Mouse (Mus musculus): ENCODE measurements around the gene Relb.
"Not testable (repeated sequence)": the region's sequence is repeated elsewhere in the genome, so short reads cannot be mapped to it uniquely, and the experiment has no call there.

Gene Relb

DNA sequence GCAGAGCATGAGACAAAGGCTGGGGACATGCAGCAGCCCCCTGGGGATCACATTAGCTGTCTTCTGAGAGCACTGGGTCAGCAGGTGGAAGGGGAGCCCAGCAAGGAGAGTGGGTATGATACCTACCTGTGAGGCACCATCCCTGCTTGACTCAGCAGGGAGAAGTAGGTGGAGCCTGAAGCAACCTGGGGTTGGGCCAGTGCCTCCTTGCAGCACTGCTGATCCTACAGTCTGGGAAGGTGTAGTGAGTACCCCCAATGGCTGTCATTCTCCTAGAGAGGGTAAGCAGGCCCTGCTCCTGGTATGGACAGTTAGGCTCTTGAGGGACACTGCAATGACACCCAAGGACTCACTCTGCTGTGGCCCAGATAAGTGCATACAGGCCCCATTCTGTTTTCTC, 3.0 kb upstream of the Relb start:
- DNase-seq (ENCODE audit: low read depth), result no peak

DNA sequence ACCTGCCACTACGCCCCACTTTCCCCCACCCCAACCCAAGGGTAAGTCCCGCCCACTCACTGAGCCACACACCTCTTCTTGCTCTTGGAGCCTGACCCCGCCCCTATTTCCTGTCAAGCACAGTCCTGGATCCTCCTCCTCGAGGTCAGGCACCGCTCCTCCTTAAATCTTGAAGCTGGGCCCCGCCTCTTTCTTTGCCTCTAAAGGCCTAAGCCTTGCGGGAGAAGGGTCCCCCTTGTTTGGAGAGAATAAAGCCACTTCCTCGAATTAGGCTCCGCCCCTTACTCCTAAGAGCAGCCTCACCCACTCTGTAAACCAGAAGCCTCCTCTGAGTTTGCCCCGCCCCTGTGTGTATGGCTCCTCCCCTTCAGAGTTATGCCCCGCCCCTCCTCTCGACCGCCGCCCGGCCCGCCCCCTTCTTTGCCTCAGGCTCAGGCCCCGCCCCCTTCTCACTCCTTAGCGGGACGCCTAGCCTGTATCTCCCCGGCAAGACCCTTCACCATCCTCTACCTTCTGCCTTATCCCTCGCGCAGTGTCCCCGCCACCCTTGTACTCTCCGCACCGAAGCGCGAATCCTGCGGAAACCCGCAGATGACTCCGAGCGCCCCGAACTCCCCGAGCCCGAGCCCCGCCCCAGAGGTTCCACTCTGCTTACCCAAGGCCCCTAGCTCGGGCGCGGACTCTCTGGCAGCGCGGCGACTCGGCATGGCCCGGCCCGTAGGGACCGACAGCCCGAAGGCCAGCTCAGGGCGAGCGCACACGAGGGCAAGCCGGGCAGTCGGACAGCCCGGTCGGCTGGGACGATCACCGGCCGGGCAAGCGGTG, 490 bp downstream of the Relb start:
- peak; percentile 98 for DNase-seq (ENCODE audit: low read depth)

DNA sequence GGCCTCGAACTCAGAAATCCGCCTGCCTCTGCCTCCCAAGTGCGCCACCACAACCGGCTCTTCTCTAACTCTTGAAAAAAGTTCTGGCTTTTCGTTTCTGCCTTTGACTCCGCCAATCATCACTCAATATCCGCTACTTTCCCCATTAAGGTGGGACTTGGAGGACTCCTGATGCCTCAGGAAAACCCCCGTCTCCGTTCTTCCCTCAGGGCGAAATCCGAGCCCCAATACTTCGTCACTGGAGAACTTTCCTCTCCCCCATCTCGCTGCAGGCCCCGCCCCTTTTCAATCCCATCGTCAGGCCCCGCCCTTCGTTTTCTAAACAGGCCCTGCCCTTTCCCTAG, 1.1 kb downstream of the Relb start:
- no peak for DNase-seq (ENCODE audit: low read depth)

DNA sequence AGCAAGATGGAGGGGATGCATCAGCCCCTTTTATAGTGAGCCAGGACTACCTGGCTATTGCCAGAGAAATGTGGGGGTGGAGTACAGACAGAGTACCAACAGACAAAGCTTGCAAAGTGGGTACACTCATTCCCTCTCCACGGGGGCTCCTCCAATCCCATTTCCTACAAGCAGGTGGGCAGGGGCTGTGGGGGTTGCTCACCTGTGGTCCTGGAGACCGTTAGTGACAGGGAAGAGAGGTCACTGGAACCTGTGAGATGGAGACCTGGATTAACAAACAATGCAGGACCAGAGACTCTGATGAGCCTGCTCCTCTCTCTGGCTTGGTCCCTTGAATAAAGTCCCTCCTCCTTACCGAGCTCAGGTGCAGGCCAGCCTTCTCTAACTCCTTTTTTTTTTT, 1.5 kb downstream of the Relb start:
- DNase-seq (ENCODE audit: low read depth), result no peak

DNA sequence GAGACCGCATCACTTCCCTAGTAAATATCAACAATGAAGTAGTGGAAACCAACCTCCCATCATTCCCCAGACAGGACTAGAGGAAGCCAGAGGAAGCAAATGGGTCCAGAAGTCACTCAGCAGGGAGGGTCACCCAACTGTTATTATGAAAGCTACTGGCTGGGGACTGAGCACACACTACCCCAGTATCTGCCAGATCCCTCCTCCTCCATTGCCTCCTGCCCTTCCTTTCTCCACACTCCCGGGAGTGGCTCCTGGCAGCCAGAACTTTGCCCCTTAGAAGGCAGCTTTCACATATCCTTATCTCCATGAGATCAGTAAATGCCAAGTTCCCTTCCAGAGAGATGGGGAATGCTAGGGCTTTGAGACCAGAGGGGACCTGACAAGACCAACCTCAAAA, 5.8 kb downstream of the Relb start:
- DNase-seq (ENCODE audit: low read depth), result no peak

DNA sequence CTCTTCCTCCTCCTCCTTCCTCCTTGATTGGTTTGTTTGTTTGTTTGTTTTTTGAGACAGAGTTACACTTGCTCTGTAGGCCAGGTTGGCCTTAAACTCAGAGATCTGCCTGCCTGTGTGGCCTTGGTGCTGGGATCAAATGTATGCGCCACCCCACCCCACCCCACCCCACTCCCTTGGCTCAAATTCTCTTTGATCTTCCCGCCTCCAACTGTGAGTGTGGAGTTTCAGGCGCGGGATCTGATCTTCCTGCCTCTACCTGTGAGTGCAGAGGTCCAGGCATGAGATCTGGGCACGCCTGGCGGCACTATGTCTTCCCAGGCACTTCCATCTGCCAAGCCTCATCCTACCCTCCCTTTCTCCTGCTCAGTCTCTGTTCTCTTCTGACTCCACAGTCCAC, 7.0 kb downstream of the Relb start:
- no peak for DNase-seq (ENCODE audit: low read depth)

DNA sequence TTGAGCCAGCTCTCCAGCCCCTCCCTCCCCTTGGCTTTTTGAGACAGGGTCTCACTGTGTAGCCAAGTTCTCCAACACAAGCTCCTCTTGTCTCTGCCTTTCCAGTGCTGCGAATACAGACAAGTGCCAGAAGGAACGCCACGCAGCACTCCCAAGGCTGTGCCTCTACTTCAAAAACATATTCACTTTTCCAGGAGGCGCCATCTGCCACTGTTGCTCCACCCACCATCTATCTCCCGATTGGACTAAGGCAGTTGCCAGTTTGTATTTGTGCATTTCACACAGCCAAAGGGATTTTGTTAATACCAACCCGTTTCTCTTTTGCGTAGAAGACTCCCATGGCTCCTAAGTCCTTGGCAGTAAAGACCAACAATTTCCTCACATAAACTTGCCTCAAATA, 8.4 kb downstream of the Relb start:
- DNase-seq (ENCODE audit: low read depth), result no peak

DNA sequence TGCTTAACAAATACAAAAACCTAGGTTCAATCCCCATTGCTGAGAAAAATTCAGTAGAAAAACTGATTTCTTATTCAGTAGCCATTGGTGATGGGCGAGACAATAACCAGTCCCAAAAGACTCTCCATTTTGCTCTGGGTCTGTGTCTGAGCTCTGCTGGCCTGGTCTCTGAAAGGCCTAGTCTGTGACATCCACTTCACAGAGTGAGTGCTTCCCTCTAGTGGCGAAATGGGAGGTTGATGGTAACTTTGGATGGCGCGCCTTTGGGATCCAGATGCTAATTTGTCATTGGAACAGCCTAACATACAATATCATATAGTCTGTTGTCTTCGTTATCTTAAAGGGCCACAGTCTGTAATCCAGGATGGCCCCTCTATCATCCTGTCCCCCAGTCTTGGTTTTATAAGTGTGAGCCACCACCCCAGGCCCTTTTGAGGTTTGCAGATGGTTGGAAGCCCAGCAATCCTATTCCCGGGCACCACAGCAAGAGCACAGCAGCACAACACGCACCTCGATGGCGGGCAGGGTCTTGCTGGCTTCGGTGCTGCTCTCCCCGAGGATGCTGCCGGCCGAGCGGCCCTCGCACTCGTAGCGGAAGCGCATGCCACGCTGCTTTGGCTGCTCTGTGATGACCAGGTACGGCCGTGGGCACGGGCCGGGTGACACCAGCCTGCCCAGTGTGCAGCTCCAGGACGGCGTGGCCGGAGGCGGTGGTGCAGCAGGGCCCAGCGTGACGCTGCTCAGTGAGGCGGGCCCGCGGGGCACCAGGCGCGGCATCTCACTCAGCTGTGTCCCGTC, 10.0 kb downstream of the Relb start:
- DNase-seq (ENCODE audit: low read depth), result peak; percentile 86

DNA sequence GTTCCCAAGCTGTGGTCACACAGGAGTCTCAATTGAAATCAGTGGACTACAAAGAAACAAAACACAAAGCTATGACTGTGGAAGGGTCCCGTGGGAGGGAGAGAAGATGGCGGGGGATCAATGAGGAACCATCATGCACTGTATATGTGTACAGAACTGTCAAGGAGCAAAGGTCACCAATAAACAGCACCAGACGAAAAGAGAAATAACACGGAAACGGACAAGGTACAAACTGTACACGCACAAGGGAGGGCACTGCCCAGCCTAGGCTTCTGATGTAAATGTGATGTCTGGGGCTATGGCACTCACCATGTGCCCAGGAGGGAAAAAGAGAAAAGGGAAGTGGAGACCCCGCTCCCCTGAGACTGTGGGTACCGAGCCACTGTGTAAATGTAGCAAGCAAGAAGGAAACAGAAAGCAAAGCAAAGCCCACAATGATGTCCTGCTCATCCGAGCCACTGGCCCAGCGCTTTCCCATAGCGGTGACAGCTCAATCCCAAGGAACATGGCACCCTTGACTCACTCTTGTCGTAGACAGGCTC, 14.1 kb downstream of the Relb start:
- DNase-seq (ENCODE audit: low read depth), result no peak

DNA sequence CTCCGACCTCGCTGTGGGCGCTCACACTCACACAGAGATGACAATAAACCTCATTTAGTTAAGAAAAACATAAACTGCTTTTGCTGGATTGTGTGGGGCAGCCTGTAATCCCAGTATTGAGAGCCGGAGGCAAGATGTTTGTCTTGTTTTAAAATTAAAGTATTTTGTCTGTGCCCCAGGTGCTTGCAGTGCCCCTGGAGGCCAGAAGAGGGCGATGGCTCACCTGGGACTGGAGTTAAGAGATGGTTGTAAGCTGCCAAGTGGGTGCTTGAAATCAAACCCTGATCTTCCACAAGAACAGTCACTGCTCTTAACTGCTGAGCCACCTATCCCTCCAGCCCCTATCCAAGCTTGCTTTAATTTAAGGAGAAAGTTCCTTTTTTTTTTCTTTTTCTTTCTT, 18.3 kb downstream of the Relb start:
- DNase-seq (ENCODE audit: low read depth), result no peak

DNA sequence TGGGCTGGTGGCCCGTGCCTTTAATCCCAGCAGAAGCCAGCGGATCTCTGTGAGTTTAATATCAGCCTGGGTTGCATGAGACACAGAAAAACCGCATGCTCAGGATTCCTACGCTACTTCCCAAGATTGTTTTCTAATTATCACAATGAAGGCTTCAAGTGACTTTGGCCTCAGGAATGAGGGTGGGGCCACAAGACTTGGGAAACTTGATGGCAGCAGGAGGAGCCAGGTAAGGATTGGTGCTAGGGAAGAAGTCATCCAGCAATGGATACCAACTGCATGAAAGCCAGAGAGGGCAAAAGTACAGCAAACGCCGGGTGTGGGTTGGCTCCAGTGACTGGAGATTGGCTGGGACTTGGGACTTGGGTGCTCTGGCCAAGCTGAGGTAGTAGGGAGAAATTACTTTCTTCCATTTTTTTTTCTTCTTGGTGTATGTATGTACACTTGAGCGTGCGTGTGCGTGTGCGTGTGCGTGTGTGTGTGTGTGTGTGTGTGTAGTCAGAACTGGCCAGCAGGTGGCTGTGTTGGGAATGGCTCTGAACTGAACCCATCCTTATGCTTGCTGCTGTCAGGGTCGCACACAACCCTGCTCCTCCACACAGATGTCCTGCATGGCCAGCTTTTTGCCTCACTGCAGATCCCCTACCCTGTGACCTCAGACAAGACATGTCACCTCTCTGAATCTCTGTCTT, 19.5 kb downstream of the Relb start:
- DNase-seq (ENCODE audit: low read depth), result no peak

DNA sequence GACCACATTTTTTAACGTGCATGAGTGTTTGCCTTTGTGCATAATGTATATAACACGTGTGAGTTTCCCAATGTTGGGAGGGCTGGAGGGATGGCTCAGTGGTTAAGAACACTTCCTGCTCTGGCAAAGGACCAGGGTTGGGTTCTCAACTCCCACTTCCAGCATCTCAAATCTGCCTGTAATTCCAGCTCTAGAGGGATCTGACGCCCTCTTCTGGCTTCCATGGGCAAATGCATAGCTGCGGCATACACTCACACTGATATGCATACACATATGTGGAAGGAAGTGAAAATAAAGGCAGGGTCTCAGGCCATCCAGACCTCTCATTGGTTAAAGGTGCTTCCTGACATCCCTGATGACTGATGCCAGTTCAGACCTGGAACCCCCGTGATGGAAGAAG, 21.9 kb downstream of the Relb start:
- no peak for DNase-seq (ENCODE audit: low read depth)

DNA sequence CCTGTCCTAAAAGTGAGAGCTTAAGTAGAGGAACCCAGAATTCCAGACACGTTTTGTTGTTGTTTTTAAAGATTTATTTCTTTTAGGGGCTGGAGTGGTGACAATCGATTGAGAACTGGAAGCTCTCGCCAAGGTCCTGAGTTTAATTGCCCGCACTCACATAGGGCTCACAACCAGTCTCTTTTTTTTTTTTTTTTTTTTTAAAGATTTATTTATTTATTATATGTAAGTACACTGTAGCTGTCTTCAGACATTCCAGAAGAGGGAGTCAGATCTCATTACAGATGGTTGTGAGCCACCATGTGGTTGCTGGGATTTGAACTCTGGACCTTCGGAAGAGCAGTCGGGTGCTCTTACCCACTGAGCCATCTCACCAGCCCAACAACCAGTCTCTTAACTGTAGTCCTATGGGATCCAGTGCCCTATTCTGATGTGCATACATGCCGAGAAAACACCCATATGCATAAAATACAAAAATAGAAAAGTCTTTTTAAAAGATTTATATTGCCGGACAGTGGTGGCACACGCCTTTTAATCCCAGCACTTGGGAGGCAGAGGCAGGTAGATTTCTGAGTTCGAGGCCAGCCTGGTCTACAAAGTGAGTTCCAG, 24.5 kb downstream of the Relb start:
- not testable (repeated sequence) for DNase-seq (ENCODE audit: low read depth)

DNA sequence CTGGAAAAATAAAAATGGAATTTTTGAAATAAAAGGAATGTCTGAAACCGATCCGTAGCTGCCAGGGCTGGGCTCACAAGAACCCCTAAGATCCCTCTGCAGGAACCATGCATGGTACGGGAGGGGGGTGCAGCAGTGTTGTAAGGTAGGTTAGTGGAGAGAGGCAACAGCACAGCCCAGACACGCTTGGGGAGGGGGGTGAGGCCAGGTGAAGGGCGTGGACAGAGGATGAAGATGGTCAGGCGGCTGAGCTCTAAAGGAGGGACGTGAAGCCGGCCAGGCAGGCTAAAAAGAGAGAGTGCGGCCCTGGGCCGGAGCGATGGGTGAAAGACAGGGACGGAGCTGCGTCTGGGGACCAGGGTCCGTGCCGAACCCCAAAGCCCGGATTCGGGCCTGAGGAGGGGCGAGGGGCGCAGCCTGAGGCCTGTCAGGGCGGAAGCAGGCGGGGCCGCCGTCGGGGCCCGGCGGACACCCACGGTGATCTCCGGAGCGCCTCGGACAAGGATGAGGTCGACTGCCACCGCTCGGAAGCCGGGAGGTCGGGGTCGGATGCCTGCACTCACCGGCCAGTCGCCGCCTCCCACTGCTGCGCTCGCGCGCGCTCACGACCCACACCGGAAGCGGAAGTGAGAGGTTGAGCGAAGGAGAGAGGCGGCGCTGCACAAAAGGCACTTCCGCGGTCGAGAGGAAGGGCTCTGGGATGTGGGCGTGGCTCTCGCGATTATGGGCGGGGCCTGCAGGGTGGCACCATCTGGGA, 25.2 kb downstream of the Relb start, which contains the start of gene Clasrp:
TSS of gene Clasrp (minus strand) at position 638 of the 757 bp plus-strand sequence.
- peak; percentile 94 for DNase-seq (ENCODE audit: low read depth)

DNA sequence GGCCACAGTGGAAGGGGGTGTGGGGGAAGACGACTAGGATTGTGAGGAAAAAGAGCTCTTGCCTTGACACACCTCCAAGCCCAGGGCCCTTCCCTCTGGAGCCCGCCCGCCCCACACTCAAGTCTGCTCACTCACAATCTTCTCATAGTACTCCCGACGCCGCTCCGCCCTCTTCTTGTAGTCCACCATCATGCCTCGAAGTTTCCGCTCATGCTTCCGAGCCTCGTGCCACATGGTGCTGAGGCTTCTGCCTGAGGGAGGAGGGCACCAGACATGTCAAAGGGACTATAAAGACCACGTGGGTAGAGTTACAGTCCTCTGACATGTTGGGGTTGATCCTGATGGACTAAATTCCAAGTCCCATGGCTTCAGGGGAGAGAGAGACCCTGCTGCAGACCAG, 26.2 kb downstream of the Relb start:
- DNase-seq (ENCODE audit: low read depth), result no peak

DNA sequence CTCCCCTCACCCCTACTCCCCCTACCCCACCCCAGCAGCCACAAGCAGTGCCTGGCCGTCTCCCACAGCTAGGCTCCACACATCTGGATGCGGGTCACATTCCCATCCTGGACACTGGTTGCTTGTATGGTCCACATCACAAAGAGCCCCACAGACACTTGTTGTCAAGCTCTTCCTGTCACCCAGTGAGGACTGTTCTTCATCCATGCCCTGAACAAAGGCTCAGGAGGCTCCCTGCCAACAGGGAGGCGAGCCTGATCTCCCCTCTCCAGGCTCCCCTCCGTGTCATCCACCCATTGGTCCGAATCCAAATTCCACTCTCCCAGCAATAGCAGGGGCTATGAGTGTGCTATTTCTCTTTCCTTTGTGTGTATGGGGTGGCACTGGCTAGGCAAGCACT, 28.7 kb downstream of the Relb start:
- no peak for DNase-seq (ENCODE audit: low read depth)

DNA sequence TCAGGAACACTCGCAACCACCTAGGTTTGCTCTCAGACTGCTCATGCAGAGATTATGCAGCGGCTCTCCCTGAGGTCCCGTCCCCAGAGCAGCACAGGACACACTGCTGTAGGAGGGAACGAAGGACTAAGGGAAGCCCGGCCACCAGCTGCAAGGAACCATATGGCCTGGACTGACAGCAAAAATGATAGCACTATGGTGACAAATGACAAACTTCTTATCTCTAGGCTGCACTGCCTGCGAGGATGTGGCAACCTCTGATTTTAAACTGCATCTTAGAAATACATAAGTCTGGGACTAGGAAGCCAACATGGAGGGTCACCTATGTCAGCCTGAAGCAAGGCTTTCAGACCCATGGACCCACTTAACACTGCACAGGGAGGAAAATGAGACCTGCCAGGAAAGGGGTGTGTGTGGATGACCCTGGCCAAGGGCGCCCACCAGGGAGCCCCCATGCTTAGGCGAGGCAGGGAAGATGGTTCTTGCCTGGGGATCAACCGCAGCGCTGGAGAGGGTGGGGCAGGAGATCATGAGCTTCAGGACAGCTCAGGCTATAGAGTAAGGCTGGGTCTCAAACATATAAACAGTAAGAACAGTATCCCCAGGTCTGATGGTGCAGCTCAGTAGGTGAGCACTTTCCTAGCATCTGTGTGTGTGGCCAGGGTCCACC, 36.0 kb downstream of the Relb start:
- DNase-seq (ENCODE audit: low read depth), result no peak

DNA sequence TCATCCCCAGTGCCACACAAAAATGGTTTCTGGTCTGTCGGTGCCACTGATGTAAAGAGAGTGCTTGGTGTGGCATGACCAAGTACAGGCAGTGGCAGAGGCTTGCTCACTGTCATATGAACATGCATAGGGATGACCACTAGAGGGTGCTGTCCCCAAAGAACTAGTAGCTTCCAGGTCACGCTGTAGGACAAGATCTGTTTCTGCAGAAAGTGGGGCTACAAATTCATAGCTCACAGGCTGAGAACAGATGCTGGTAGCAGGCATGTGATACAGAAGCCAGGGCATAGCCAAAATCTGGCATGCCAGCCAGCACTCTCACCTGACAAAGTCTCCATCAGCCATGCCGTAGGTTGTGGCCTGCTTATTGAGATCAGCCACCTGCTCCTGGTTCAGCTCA, 39.3 kb downstream of the Relb start:
- DNase-seq (ENCODE audit: low read depth), result peak; percentile 84

DNA sequence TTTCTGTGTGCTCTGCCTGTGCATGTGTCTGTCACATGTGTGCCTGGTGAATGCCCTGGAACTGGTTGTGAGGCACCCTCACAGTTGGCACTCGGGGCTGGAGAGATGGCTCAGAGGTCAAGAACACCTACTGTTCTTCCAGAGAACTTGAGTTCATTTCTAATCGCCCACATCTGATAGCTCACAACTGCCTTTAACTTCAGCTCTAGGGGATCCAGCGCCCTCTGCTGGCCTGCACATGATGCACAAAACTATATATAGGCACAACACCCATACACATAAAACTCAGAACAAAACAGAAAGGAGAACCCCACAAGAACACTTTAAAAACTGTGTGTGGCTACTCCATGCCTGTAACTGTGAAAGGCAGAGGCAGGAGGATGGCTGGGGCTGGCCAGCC, 40.0 kb downstream of the Relb start:
- peak; percentile 64 for DNase-seq (ENCODE audit: low read depth)

DNA sequence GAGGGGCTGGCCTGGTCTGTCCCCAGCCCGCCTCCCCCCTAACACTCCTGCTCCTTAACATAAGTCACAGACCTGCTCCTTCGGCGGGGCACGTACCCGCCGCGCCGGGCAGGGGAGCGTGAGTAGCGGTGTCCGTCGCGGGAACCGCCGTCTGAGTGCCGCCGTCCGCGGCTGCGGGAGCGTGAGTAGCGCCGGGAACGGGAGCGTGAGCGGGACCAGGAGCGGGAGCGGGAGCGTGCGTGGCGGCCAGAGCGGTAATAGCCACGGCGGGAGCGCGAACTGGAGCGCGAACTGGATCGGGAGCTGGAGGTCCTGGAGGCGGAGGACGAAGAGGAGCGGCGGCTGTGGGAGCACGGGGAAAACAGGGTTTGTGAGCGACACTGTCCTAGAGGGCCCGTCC, 43.0 kb downstream of the Relb start:
- DNase-seq (ENCODE audit: low read depth), result no peak

DNA sequence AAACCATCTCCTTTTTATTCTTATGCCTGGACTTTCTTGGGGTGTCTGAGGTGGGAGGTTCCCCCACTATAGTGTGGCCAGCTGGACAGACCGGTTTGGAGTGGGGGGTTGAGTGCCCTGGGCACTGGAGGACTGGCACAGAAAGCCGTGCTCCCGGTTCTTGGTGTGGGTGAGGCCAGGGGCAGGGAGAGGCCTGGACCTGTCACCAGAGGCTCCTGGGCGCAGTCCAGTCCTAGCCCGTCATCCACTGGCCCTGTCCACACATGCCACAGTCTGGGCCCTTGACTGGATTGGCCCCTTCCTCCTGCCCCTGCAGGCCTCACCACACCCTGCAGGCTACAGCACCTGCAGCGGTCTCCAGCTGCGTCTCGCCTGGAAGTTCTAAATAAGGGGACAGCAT, 48.6 kb downstream of the Relb start:
- no peak for DNase-seq (ENCODE audit: low read depth)
